Mouse (Mus musculus) ES-Bruce4 (cell line): ENCODE measurements around the gene Elavl3. TPM values are rescaled to one million over a fixed set of nuclear protein-coding genes. Genes with fewer than 3 reads are reported as not detected.

ENCODE experiments used
- H3K27ac ChIP-seq: 2 replicates; pipeline ENCODE4 v1.5.1; 2012; ENCODE audit warnings: low read length, inconsistent platforms; ENCODE audit not compliant: insufficient read depth
- H3K27me3 ChIP-seq: 2 replicates; pipeline ENCODE4 v1.6.1; 2012; ENCODE audit warnings: mild to moderate bottlenecking, low read length, inconsistent platforms; ENCODE audit not compliant: control insufficient read depth, poor library complexity, insufficient read depth, severe bottlenecking
- H3K36me3 ChIP-seq: 2 replicates; pipeline ENCODE4 v1.6.1; 2012; ENCODE audit warnings: inconsistent platforms, mild to moderate bottlenecking, low read length, moderate library complexity; ENCODE audit not compliant: control insufficient read depth, poor library complexity, insufficient read depth, severe bottlenecking
- H3K4me1 ChIP-seq: one replicate; pipeline ENCODE4 v1.8.1; 2011; ENCODE audit warnings: low read length; ENCODE audit not compliant: control insufficient read depth, insufficient read depth
- H3K4me3 ChIP-seq: 2 replicates; pipeline ENCODE4 v1.5.1; 2011; ENCODE audit warnings: low read depth, mild to moderate bottlenecking, low read length
- H3K9ac ChIP-seq: 2 replicates; pipeline ENCODE4 v1.6.1; 2012; ENCODE audit warnings: low read depth, mild to moderate bottlenecking, inconsistent platforms; ENCODE audit not compliant: poor library complexity, severe bottlenecking
- H3K9me3 ChIP-seq: replicated peaks from 2 replicates; pipeline ENCODE4 v1.6.1; 2012; ENCODE audit warnings: mild to moderate bottlenecking, low read length, inconsistent platforms; ENCODE audit not compliant: control insufficient read depth, poor library complexity, insufficient read depth, severe bottlenecking
- CTCF ChIP-seq: IDR thresholded peaks from one replicate; pipeline ENCODE4 v1.8.1; 2011; ENCODE audit warnings: low read depth, low read length
- EP300 ChIP-seq: IDR thresholded peaks from 2 replicates; pipeline ENCODE4 v1.6.1; 2011; ENCODE audit warnings: low read depth, low read length; ENCODE audit not compliant: insufficient read depth
- POLR2A ChIP-seq: IDR thresholded peaks from one replicate; pipeline ENCODE4 v1.8.1; 2011; ENCODE audit warnings: low read length; ENCODE audit not compliant: insufficient read depth
- polyA plus RNA-seq: library from polyadenylated mRNA; stranded (reverse); fragments of >200 nt; gene quantifications from 2 replicates; pipeline ENCODE4 v1.2.4, GENCODE M21; 2011; ENCODE audit warnings: low read depth; ENCODE audit not compliant: missing spikeins, insufficient read depth, insufficient read length

The Elavl3 gene
- polyA plus RNA-seq, 1 experiment, result 10.6 TPM

DNA sequence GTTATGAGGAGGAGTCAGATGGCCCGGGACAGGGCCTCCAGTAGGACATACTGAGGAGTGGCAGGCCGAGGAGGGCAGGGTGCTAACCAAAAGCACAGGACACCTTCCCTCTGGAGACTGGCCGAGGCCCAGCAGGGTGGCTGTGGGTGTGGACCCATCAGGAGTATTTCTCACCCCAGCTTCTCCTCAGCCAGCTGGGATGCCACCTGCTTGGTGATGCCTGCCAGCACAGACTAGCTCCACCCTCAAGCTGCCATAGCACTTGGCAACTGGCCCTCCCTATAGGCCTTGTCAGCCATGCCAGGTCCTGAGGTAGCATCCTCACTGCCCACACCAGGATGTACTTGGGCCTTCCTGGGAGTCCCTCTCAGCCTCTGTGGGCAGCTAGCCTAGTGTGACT is 12.5 kb upstream of the Elavl3 start:
- no peak overlapping the region for H3K9ac ChIP-seq

GRCm38 (mm10) chr9:22061339-22061738 is 9.5 kb upstream of the Elavl3 start:
- Histone ChIP-seq H3K27me3 (no peaks in the 10 kb centered on the region), H3K9me3 (no peaks in the 10 kb centered on the region), H3K36me3 (peaks cover 4% of the 10 kb centered on the region; the same call in 1 of the 2 replicates), H3K9ac (no peak overlapping the region), H3K4me3 (no peak overlapping the region), H3K4me1 (no peaks in the 10 kb centered on the region), H3K27ac (no peak overlapping the region)
- TF ChIP-seq POLR2A (no peak), CTCF (no peak), EP300 (no peak)

More for the DNA sequence above, 12.5 kb upstream of the Elavl3 start:
- no peak overlapping the region for H3K4me3 ChIP-seq
- H3K27ac ChIP-seq, result no peak overlapping the region
- TF ChIP-seq CTCF, result no peak
- no peak for TF ChIP-seq EP300
- no peak for TF ChIP-seq POLR2A
- H3K9me3 ChIP-seq, result no peaks in the 10 kb centered on the region
- no peaks in the 10 kb centered on the region for H3K27me3 ChIP-seq
- H3K36me3 ChIP-seq, result peaks cover 4% of the 10 kb centered on the region; the same call in 1 of the 2 replicates
- no peaks in the 10 kb centered on the region for H3K4me1 ChIP-seq

DNA sequence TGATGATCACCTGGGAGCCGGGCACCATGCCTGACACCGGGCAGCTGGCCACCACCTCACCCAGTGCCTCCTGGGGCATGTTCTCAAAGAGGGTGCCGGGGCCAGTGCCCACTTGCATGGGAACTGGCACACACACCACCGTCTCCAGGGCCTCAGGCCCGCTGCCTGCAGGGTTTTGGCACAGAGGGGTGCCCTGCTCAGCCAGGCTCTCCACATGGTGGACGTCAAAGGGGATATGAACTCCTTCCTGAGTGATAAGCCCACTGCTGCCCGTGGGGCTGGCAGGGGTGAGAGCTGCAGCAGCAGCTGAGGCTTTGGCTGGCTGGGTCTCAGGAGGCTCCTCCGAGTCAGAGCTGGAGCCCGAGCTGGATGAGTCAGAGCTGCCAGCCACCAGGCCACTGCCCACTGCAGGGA is 6.2 kb upstream of the Elavl3 start:
- Histone ChIP-seq H3K4me3 (no peak overlapping the region), H3K9ac (no peak overlapping the region), H3K27ac (no peak overlapping the region), H3K4me1 (peaks cover 5% of the 10 kb centered on the region), H3K9me3 (no peaks in the 10 kb centered on the region), H3K36me3 (no peaks in the 10 kb centered on the region), H3K27me3 (no peaks in the 10 kb centered on the region)
- TF ChIP-seq CTCF, result no peak
- no peak for TF ChIP-seq EP300
- TF ChIP-seq POLR2A, result no peak

DNA sequence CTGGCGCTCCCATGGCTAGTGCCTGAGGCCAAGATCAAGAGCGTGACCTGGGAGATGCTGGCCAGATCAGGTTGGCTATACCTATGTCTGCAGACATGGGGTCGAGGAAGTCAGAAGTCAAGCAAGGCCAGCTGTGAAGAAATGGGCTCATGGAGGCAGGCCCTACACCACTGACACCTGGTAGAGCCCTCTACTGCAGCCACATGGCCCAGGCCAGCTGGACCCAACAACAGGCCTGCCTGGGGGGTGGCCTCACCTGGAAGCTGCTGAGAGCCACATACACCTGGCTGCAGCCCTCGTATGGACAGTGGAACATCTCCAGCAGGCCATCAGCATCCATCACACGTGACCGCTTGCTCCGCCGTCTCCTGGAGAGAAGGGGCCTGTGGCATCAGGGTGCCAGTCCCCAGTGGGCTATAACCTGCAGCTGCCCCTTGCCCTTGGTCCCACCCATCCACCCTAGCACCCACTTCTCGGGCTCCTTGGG is 5.3 kb upstream of the Elavl3 start:
- H3K9me3 ChIP-seq, result no peaks in the 10 kb centered on the region
- no peak overlapping the region for H3K27ac ChIP-seq
- H3K36me3 ChIP-seq, result no peaks in the 10 kb centered on the region
- H3K4me1 ChIP-seq, result peaks cover 5% of the 10 kb centered on the region
- no peak overlapping the region for H3K4me3 ChIP-seq
- H3K27me3 ChIP-seq, result no peaks in the 10 kb centered on the region
- TF ChIP-seq POLR2A, result no peak
- no peak for TF ChIP-seq CTCF
- no peak for TF ChIP-seq EP300
- no peak overlapping the region for H3K9ac ChIP-seq

DNA sequence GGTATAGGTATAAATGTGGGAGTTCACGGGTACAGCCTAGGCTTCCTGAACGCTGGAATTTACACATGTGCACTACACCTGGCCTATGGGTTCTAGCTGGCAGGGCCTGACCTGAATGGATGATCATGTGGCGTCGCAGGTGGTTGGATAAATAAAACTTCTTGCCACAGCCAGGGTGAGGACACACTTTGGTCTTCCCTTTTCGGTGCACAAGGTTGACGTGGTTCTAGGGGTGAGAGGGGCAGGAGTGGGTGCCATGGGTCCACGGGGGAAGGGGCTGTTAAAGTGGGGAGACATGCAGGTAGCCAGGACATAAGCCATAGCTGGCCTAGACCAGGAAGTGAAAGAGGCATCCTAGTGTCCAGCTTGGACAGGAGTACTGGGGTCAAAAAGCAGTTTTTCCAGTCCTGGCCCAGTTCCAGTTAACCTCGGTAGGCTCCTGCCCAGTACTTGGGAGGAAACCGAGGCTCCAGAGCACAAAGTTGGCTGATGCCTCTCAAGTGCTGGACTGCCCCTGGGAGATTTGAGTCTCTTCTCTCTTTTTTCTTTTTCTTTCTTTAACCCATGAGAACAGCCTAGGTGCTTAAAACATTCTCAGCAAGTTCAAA is 4.6 kb upstream of the Elavl3 start:
- no peak overlapping the region for H3K4me3 ChIP-seq
- peaks cover 5% of the 10 kb centered on the region for H3K4me1 ChIP-seq
- no peaks in the 10 kb centered on the region; the same call in 1 of the 2 replicates for H3K27me3 ChIP-seq
- no peaks in the 10 kb centered on the region for H3K36me3 ChIP-seq
- TF ChIP-seq EP300 (no peak), CTCF (no peak), POLR2A (no peak)
- no peaks in the 10 kb centered on the region for H3K9me3 ChIP-seq
- no peak overlapping the region for H3K9ac ChIP-seq
- H3K27ac ChIP-seq, result no peak overlapping the region

DNA sequence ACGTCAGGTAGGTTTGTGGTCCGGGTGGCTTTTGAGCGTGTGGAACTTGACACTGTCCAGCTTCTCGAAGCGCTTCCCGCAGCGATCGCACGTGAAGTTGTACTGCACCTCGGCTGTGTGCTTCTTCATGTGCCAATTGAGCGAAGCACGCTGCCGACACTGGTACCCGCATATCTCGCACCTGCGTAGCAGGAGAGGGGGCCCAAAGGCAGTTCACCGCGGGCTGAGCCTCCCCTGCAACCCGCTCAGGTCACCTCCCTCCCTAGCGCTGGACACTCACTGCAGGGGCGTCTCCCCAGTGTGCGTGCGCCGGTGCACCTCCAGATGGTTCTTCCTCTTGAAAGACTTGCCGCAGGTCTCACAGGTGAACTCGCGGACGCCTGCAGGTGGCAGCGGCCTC is 3.9 kb upstream of the Elavl3 start:
- Histone ChIP-seq H3K27me3 (no peaks in the 10 kb centered on the region; the same call in 1 of the 2 replicates), H3K9me3 (no peaks in the 10 kb centered on the region), H3K9ac (no peak overlapping the region), H3K4me1 (peaks cover 5% of the 10 kb centered on the region), H3K27ac (no peak overlapping the region), H3K36me3 (no peaks in the 10 kb centered on the region), H3K4me3 (peak overlapping the region; percentile 15; the same call in 1 of the 2 replicates)
- TF ChIP-seq EP300, result 0 out of 2 replicates have a peak, but pooled peaks have one; percentile 28
- no peak for TF ChIP-seq CTCF
- TF ChIP-seq POLR2A, result no peak
